Mouse (Mus musculus) adipocyte (in vitro differentiated cells): ENCODE results near the gene Gm3373.
"Not testable (repeated sequence)": the region's sequence is repeated elsewhere in the genome, so short reads cannot be mapped to it uniquely, and the experiment has no call there.

Experiments used
- DNase-seq: peaks from one replicate; pipeline ENCODE4 v3.0.0-alpha.2; 2016; ENCODE audit warnings: low spot score

The Gm3373 gene

GRCm38 (mm10) chr14:5741477-5741876 is at the start of gene Gm3373:
Gm3373 (minus strand) TSS chr14:5741577.
- not testable (repeated sequence) for DNase-seq

- not testable (repeated sequence) for DNase-seq
Measured at GRCm38 (mm10) chr14:5687357-5687756, 54.0 kb downstream of the Gm3373 start, which contains the start of gene Gm9603. Gm9603 (minus strand) TSS chr14:5687457.
